Mouse (Mus musculus): ENCODE measurements around the gene Myo1a. TPM values are rescaled to one million over a fixed set of nuclear protein-coding genes. Genes with fewer than 3 reads are reported as not detected.
"Not testable (repeated sequence)": the region's sequence is repeated elsewhere in the genome, so short reads cannot be mapped to it uniquely, and the experiment has no call there.

Myo1a gene
- polyA plus RNA-seq, 1 experiment from 2014 or later = 0.24 TPM

GRCm38 (mm10) chr10:127751548-127751947, 46.6 kb downstream of the Myo1a start, which contains the start of gene Gpr182:
Gene Gpr182 (minus strand): TSS chr10:127751732.
- 42% methylated on average over 8 of the region's 8 CpGs for WGBS
- no peaks in the 10 kb centered on the region for H3K27me3 ChIP-seq
- no peak within 1 kb of the TSS for H3K9ac ChIP-seq
- no peak for ATAC-seq (ENCODE audit: insufficient number of reproducible peaks, low FRiP score, low TSS enrichment, low read depth)
- H3K4me1 ChIP-seq = peaks cover 11% of the 10 kb centered on the region; the same call in 1 of the 2 replicates
- H3K36me3 ChIP-seq = peaks cover 14% of the 10 kb centered on the region
- no peaks in the 10 kb centered on the region for H3K9me3 ChIP-seq
- no peak within 1 kb of the TSS for H3K4me3 ChIP-seq
- 0 out of 2 replicates have a peak within 1 kb of the TSS, but pooled peaks have one; percentile 25 for H3K4me2 ChIP-seq
- H3K27ac ChIP-seq = no peak within 1 kb of the TSS

GRCm38 (mm10) chr10:127754566-127755166, 49.7 kb downstream of the Myo1a start:
- no peaks in the 10 kb centered on the region for H3K36me3 ChIP-seq
- H3K27me3 ChIP-seq = no peaks in the 10 kb centered on the region
- no peak overlapping the region for H3K27ac ChIP-seq
- no peak overlapping the region for H3K4me3 ChIP-seq
- H3K4me2 ChIP-seq = no peak overlapping the region
- ATAC-seq (ENCODE audit: insufficient number of reproducible peaks, low FRiP score, low TSS enrichment, low read depth) = no peak
- no peaks in the 10 kb centered on the region for H3K9me3 ChIP-seq
- peaks cover 5% of the 10 kb centered on the region; the same call in 1 of the 2 replicates for H3K4me1 ChIP-seq
- 61% methylated on average over 6 of the region's 6 CpGs for WGBS
- no peak overlapping the region for H3K9ac ChIP-seq

GRCm38 (mm10) chr10:127755246-127755645, 50.3 kb downstream of the Myo1a start:
- Histone ChIP-seq H3K9me3 (no peaks in the 10 kb centered on the region), H3K36me3 (no peaks in the 10 kb centered on the region), H3K4me3 (no peak overlapping the region), H3K27ac (no peak overlapping the region), H3K9ac (no peak overlapping the region), H3K4me1 (peaks cover 5% of the 10 kb centered on the region; the same call in 1 of the 2 replicates), H3K27me3 (no peaks in the 10 kb centered on the region), H3K4me2 (no peak overlapping the region)
- WGBS = 68% methylated on average over 3 of the region's 3 CpGs
- ATAC-seq (ENCODE audit: insufficient number of reproducible peaks, low FRiP score, low TSS enrichment, low read depth) = no peak

- Histone ChIP-seq H3K4me1 (peaks cover 5% of the 10 kb centered on the region; the same call in 1 of the 2 replicates), H3K27me3 (no peaks in the 10 kb centered on the region), H3K9ac (no peak overlapping the region), H3K36me3 (no peaks in the 10 kb centered on the region), H3K27ac (no peak overlapping the region), H3K9me3 (no peaks in the 10 kb centered on the region), H3K4me2 (peak overlapping the region; percentile 34), H3K4me3 (peak overlapping the region; percentile 7; the same call in 1 of the 2 replicates)
- WGBS = 45% methylated on average over 15 of the region's 18 CpGs
- ATAC-seq (ENCODE audit: insufficient number of reproducible peaks, low FRiP score, low TSS enrichment, low read depth) = no peak
Observed at GRCm38 (mm10) chr10:127755770-127756468, 50.9 kb downstream of the Myo1a start.

GRCm38 (mm10) chr10:127759181-127760110, 54.5 kb downstream of the Myo1a start, which contains the start of the genes Rdh1 and Rdh16f1:
Gene Rdh1 (plus strand): TSS chr10:127759721.
Gene Rdh16f1 (plus strand): TSS chr10:127759787.
- no peaks in the 10 kb centered on the region for H3K9me3 ChIP-seq
- WGBS = 61% methylated on average over 9 of the region's 9 CpGs
- no peak for ATAC-seq (ENCODE audit: insufficient number of reproducible peaks, low FRiP score, low TSS enrichment, low read depth)
- peaks cover 5% of the 10 kb centered on the region; the same call in 1 of the 2 replicates for H3K4me1 ChIP-seq
- H3K4me2 ChIP-seq = no peak within 1 kb of the TSS
- H3K9ac ChIP-seq = no peak within 1 kb of the TSS
- no peaks in the 10 kb centered on the region for H3K27me3 ChIP-seq
- no peak within 1 kb of the TSS for H3K27ac ChIP-seq
- no peaks in the 10 kb centered on the region for H3K36me3 ChIP-seq
- no peak within 1 kb of the TSS for H3K4me3 ChIP-seq

- not testable (repeated sequence) for H3K27me3 ChIP-seq; H3K27ac ChIP-seq; H3K36me3 ChIP-seq; H3K4me1 ChIP-seq; H3K9me3 ChIP-seq; H3K4me2 ChIP-seq; H3K4me3 ChIP-seq; ATAC-seq (ENCODE audit: insufficient number of reproducible peaks, low FRiP score, low TSS enrichment, low read depth); H3K9ac ChIP-seq
- WGBS = 80% methylated on average over 10 of the region's 10 CpGs
Observed at GRCm38 (mm10) chr10:127762926-127763325, 58.0 kb downstream of the Myo1a start.

- Histone ChIP-seq H3K4me2 (no peak overlapping the region), H3K9ac (no peak overlapping the region), H3K4me1 (no peaks in the 10 kb centered on the region), H3K36me3 (no peaks in the 10 kb centered on the region), H3K4me3 (no peak overlapping the region), H3K27me3 (no peaks in the 10 kb centered on the region), H3K9me3 (no peaks in the 10 kb centered on the region), H3K27ac (no peak overlapping the region)
- ATAC-seq (ENCODE audit: insufficient number of reproducible peaks, low FRiP score, low TSS enrichment, low read depth) = no peak
- WGBS = 55% methylated on average over 12 of the region's 12 CpGs
Observed at GRCm38 (mm10) chr10:127763914-127764680, 59.1 kb downstream of the Myo1a start.

- no peaks in the 10 kb centered on the region for H3K9me3 ChIP-seq
- H3K4me2 ChIP-seq = no peak overlapping the region
- no peak overlapping the region for H3K27ac ChIP-seq
- no peaks in the 10 kb centered on the region for H3K4me1 ChIP-seq
- no peak overlapping the region for H3K9ac ChIP-seq
- H3K27me3 ChIP-seq = no peaks in the 10 kb centered on the region
- no peak for ATAC-seq (ENCODE audit: insufficient number of reproducible peaks, low FRiP score, low TSS enrichment, low read depth)
- 66% methylated on average over 1 of the region's 1 CpGs for WGBS
- no peaks in the 10 kb centered on the region for H3K36me3 ChIP-seq
- no peak overlapping the region for H3K4me3 ChIP-seq
Observed at GRCm38 (mm10) chr10:127766564-127766963, 61.6 kb downstream of the Myo1a start.

Other genes starting within 250 kb of the Myo1a start
- gene Stac3, start 203.5 kb upstream of the Myo1a start, polyA plus RNA-seq (2015; fragmentation: Nextera tagmentation; extraction: Ambion mirVana) = 17.2 and 38.7 TPM in 2 replicates
- gene Ndufa4l2, start 190.2 kb upstream of the Myo1a start, polyA plus RNA-seq (2015; fragmentation: Nextera tagmentation; extraction: Ambion mirVana) = 328 and 370 TPM in 2 replicates
- gene Shmt2, start 182.7 kb upstream of the Myo1a start, polyA plus RNA-seq (2015; fragmentation: Nextera tagmentation; extraction: Ambion mirVana) = 112 and 122 TPM in 2 replicates
- gene Nxph4, start 170.6 kb upstream of the Myo1a start, polyA plus RNA-seq (2015; fragmentation: Nextera tagmentation; extraction: Ambion mirVana) = 21.7 and 25.1 TPM in 2 replicates
- gene Lrp1, start 84.0 kb upstream of the Myo1a start, polyA plus RNA-seq (2015; fragmentation: Nextera tagmentation; extraction: Ambion mirVana) = 146 and 148 TPM in 2 replicates
- 36.7 and 38.9 TPM in 2 replicates for gene Stat6, start 62.2 kb upstream of the Myo1a start, polyA plus RNA-seq (2015; fragmentation: Nextera tagmentation; extraction: Ambion mirVana)
- gene Nemp1, start 38.3 kb upstream of the Myo1a start, polyA plus RNA-seq (2015; fragmentation: Nextera tagmentation; extraction: Ambion mirVana) = 8.3 and 8.5 TPM in 2 replicates
- gene Nab2, start 36.6 kb upstream of the Myo1a start, polyA plus RNA-seq (2015; fragmentation: Nextera tagmentation; extraction: Ambion mirVana) = 23.7 and 24.4 TPM in 2 replicates
- gene Tac2, start 19.3 kb downstream of the Myo1a start, polyA plus RNA-seq (2015; fragmentation: Nextera tagmentation; extraction: Ambion mirVana) = 0.31 and 0.53 TPM in 2 replicates
- gene Zbtb39, start 34.4 kb downstream of the Myo1a start, polyA plus RNA-seq (2015; fragmentation: Nextera tagmentation; extraction: Ambion mirVana) = 2.4 and 2.8 TPM in 2 replicates
- 1.4 and 1.6 TPM in 2 replicates for gene Gpr182, start 46.6 kb downstream of the Myo1a start, polyA plus RNA-seq (2015; fragmentation: Nextera tagmentation; extraction: Ambion mirVana)
- gene Rdh1, start 54.6 kb downstream of the Myo1a start, polyA plus RNA-seq (2015; fragmentation: Nextera tagmentation; extraction: Ambion mirVana) = 0.64 and 0.71 TPM in 2 replicates
- gene Rdh16f1, start 54.6 kb downstream of the Myo1a start, polyA plus RNA-seq (2015; fragmentation: Nextera tagmentation; extraction: Ambion mirVana) = 2.6 and 3.8 TPM in 2 replicates
- gene Rdh9, start 71.2 kb downstream of the Myo1a start, polyA plus RNA-seq (2015; fragmentation: Nextera tagmentation; extraction: Ambion mirVana) = not detected in 2 replicates
- gene Rdh16, start 96.0 kb downstream of the Myo1a start, polyA plus RNA-seq (2015; fragmentation: Nextera tagmentation; extraction: Ambion mirVana) = 0.04 TPM in 1 of 2 replicates, not detected in the other
- not detected in 2 replicates for gene Rdh19, start 144.8 kb downstream of the Myo1a start, polyA plus RNA-seq (2015; fragmentation: Nextera tagmentation; extraction: Ambion mirVana)
- gene Rdh16f2, start 161.3 kb downstream of the Myo1a start, polyA plus RNA-seq (2015; fragmentation: Nextera tagmentation; extraction: Ambion mirVana) = not detected in 2 replicates
- not detected in 2 replicates for gene Rdh7, start 183.6 kb downstream of the Myo1a start, polyA plus RNA-seq (2015; fragmentation: Nextera tagmentation; extraction: Ambion mirVana)
- gene Sdr9c7, start 193.3 kb downstream of the Myo1a start, polyA plus RNA-seq (2015; fragmentation: Nextera tagmentation; extraction: Ambion mirVana) = 16.4 and 16.8 TPM in 2 replicates